Mouse (Mus musculus): ENCODE measurements around the gene Gm6588. TPM values are rescaled to one million over a fixed set of nuclear protein-coding genes. Genes with fewer than 3 reads are reported as not detected.

Gm6588 gene
- polyA plus RNA-seq, 1 experiment from 2014 or later: not detected

GRCm38 (mm10) chr5:112419535-112419934, 29.7 kb upstream of the Gm6588 start:
- no peak overlapping the region for H3K4me3 ChIP-seq (ENCODE audit: low read length)
- no peak overlapping the region for H3K4me2 ChIP-seq (ENCODE audit: low read depth, low read length)
- no peaks in the 10 kb centered on the region for H3K4me1 ChIP-seq (ENCODE audit: control insufficient read depth, insufficient read depth, low read length)
- no peak overlapping the region for H3K9ac ChIP-seq (ENCODE audit: low read length)
- H3K9me3 ChIP-seq (replicated peaks; ENCODE audit: control insufficient read depth, low read length): no peaks in the 10 kb centered on the region
- ATAC-seq (replicated peaks; ENCODE audit: extremely low read depth, insufficient read depth, low FRiP score): no peak
- H3K36me3 ChIP-seq (ENCODE audit: control insufficient read depth, insufficient read depth): no peaks in the 10 kb centered on the region
- H3K27ac ChIP-seq (ENCODE audit: low read length): no peak overlapping the region
- 34% methylated on average over 12 of the region's 12 CpGs for whole genome bisulfite sequencing
- peaks cover 42% of the 10 kb centered on the region for H3K27me3 ChIP-seq (ENCODE audit: control insufficient read depth, insufficient read depth, low read length)

GRCm38 (mm10) chr5:112426635-112427034, 22.6 kb upstream of the Gm6588 start:
- no peak overlapping the region for H3K4me3 ChIP-seq (ENCODE audit: low read length)
- 70% methylated on average over 7 of the region's 7 CpGs for WGBS
- H3K9me3 ChIP-seq (replicated peaks; ENCODE audit: control insufficient read depth, low read length): no peaks in the 10 kb centered on the region
- no peaks in the 10 kb centered on the region for H3K4me1 ChIP-seq (ENCODE audit: control insufficient read depth, insufficient read depth, low read length)
- H3K4me2 ChIP-seq (ENCODE audit: low read depth, low read length): no peak overlapping the region
- H3K27me3 ChIP-seq (ENCODE audit: control insufficient read depth, insufficient read depth, low read length): peaks cover 54% of the 10 kb centered on the region
- no peak overlapping the region for H3K9ac ChIP-seq (ENCODE audit: low read length)
- H3K27ac ChIP-seq (ENCODE audit: low read length): no peak overlapping the region
- ATAC-seq (replicated peaks; ENCODE audit: extremely low read depth, insufficient read depth, low FRiP score): no peak
- H3K36me3 ChIP-seq (ENCODE audit: control insufficient read depth, insufficient read depth): no peaks in the 10 kb centered on the region

- no peak for ATAC-seq (replicated peaks; ENCODE audit: extremely low read depth, insufficient read depth, low FRiP score)
- H3K9ac ChIP-seq (ENCODE audit: low read length): no peak overlapping the region
- H3K4me2 ChIP-seq (ENCODE audit: low read depth, low read length): no peak overlapping the region
- no peaks in the 10 kb centered on the region for H3K9me3 ChIP-seq (replicated peaks; ENCODE audit: control insufficient read depth, low read length)
- H3K36me3 ChIP-seq (ENCODE audit: control insufficient read depth, insufficient read depth): no peaks in the 10 kb centered on the region
- H3K4me1 ChIP-seq (ENCODE audit: control insufficient read depth, insufficient read depth, low read length): no peaks in the 10 kb centered on the region
- H3K4me3 ChIP-seq (ENCODE audit: low read length): no peak overlapping the region
- 40% methylated on average over 2 of the region's 2 CpGs for WGBS
- H3K27ac ChIP-seq (ENCODE audit: low read length): no peak overlapping the region
- peaks cover 56% of the 10 kb centered on the region for H3K27me3 ChIP-seq (ENCODE audit: control insufficient read depth, insufficient read depth, low read length)
Measured at GRCm38 (mm10) chr5:112427283-112427682, 21.9 kb upstream of the Gm6588 start.

- no peak overlapping the region for H3K4me2 ChIP-seq (ENCODE audit: low read depth, low read length)
Measured at GRCm38 (mm10) chr5:112428944-112429343, 20.3 kb upstream of the Gm6588 start.

GRCm38 (mm10) chr5:112431120-112431775, 18.0 kb upstream of the Gm6588 start:
- Histone ChIP-seq H3K27me3 (ENCODE audit: control insufficient read depth, insufficient read depth, low read length) (peaks cover 48% of the 10 kb centered on the region), H3K4me2 (ENCODE audit: low read depth, low read length) (no peak overlapping the region), H3K4me3 (ENCODE audit: low read length) (no peak overlapping the region), H3K4me1 (ENCODE audit: control insufficient read depth, insufficient read depth, low read length) (no peaks in the 10 kb centered on the region), H3K9me3 (replicated peaks; ENCODE audit: control insufficient read depth, low read length) (no peaks in the 10 kb centered on the region), H3K27ac (ENCODE audit: low read length) (no peak overlapping the region), H3K36me3 (ENCODE audit: control insufficient read depth, insufficient read depth) (no peaks in the 10 kb centered on the region), H3K9ac (ENCODE audit: low read length) (no peak overlapping the region)
- no peak for ATAC-seq (replicated peaks; ENCODE audit: extremely low read depth, insufficient read depth, low FRiP score)
- 32% methylated on average over 14 of the region's 14 CpGs for WGBS

More at GRCm38 (mm10) chr5:112428944-112429343, 20.3 kb upstream of the Gm6588 start:
- H3K4me1 ChIP-seq (ENCODE audit: control insufficient read depth, insufficient read depth, low read length): no peaks in the 10 kb centered on the region
- no peak for ATAC-seq (replicated peaks; ENCODE audit: extremely low read depth, insufficient read depth, low FRiP score)
- H3K27ac ChIP-seq (ENCODE audit: low read length): no peak overlapping the region
- peaks cover 66% of the 10 kb centered on the region for H3K27me3 ChIP-seq (ENCODE audit: control insufficient read depth, insufficient read depth, low read length)
- no peaks in the 10 kb centered on the region for H3K36me3 ChIP-seq (ENCODE audit: control insufficient read depth, insufficient read depth)
- no peak overlapping the region for H3K4me3 ChIP-seq (ENCODE audit: low read length)
- 12% methylated on average over 19 of the region's 19 CpGs for WGBS
- no peaks in the 10 kb centered on the region for H3K9me3 ChIP-seq (replicated peaks; ENCODE audit: control insufficient read depth, low read length)
- no peak overlapping the region for H3K9ac ChIP-seq (ENCODE audit: low read length)

- Histone ChIP-seq H3K36me3 (ENCODE audit: control insufficient read depth, insufficient read depth) (no peaks in the 10 kb centered on the region), H3K27me3 (ENCODE audit: control insufficient read depth, insufficient read depth, low read length) (peaks cover 43% of the 10 kb centered on the region), H3K4me2 (ENCODE audit: low read depth, low read length) (no peak overlapping the region), H3K27ac (ENCODE audit: low read length) (no peak overlapping the region), H3K4me1 (ENCODE audit: control insufficient read depth, insufficient read depth, low read length) (no peaks in the 10 kb centered on the region), H3K9ac (ENCODE audit: low read length) (no peak overlapping the region), H3K9me3 (replicated peaks; ENCODE audit: control insufficient read depth, low read length) (no peaks in the 10 kb centered on the region), H3K4me3 (ENCODE audit: low read length) (no peak overlapping the region)
- WGBS: 68% methylated on average over 5 of the region's 5 CpGs
- no peak for ATAC-seq (replicated peaks; ENCODE audit: extremely low read depth, insufficient read depth, low FRiP score)
Measured at GRCm38 (mm10) chr5:112432033-112432432, 17.2 kb upstream of the Gm6588 start.

- H3K9me3 ChIP-seq (replicated peaks; ENCODE audit: control insufficient read depth, low read length): no peaks in the 10 kb centered on the region
- H3K27ac ChIP-seq (ENCODE audit: low read length): no peak overlapping the region
- no peak overlapping the region for H3K9ac ChIP-seq (ENCODE audit: low read length)
- H3K4me1 ChIP-seq (ENCODE audit: control insufficient read depth, insufficient read depth, low read length): no peaks in the 10 kb centered on the region
- H3K4me3 ChIP-seq (ENCODE audit: low read length): no peak overlapping the region
- no peak for ATAC-seq (replicated peaks; ENCODE audit: extremely low read depth, insufficient read depth, low FRiP score)
- 1% methylated on average over 8 of the region's 8 CpGs for WGBS
- H3K4me2 ChIP-seq (ENCODE audit: low read depth, low read length): no peak overlapping the region
- H3K27me3 ChIP-seq (ENCODE audit: control insufficient read depth, insufficient read depth, low read length): peaks cover 48% of the 10 kb centered on the region
- no peaks in the 10 kb centered on the region for H3K36me3 ChIP-seq (ENCODE audit: control insufficient read depth, insufficient read depth)
Measured at GRCm38 (mm10) chr5:112433004-112433403, 16.2 kb upstream of the Gm6588 start.

GRCm38 (mm10) chr5:112438535-112438934, 10.7 kb upstream of the Gm6588 start:
- H3K27ac ChIP-seq (ENCODE audit: low read length): no peak overlapping the region
- H3K9me3 ChIP-seq (replicated peaks; ENCODE audit: control insufficient read depth, low read length): no peaks in the 10 kb centered on the region
- peaks cover 26% of the 10 kb centered on the region for H3K27me3 ChIP-seq (ENCODE audit: control insufficient read depth, insufficient read depth, low read length)
- H3K4me1 ChIP-seq (ENCODE audit: control insufficient read depth, insufficient read depth, low read length): no peaks in the 10 kb centered on the region
- WGBS: 46% methylated on average over 10 of the region's 10 CpGs
- no peak overlapping the region for H3K9ac ChIP-seq (ENCODE audit: low read length)
- no peak overlapping the region for H3K4me2 ChIP-seq (ENCODE audit: low read depth, low read length)
- no peaks in the 10 kb centered on the region for H3K36me3 ChIP-seq (ENCODE audit: control insufficient read depth, insufficient read depth)
- H3K4me3 ChIP-seq (ENCODE audit: low read length): no peak overlapping the region
- no peak for ATAC-seq (replicated peaks; ENCODE audit: extremely low read depth, insufficient read depth, low FRiP score)

GRCm38 (mm10) chr5:112453088-112453487, 3.9 kb downstream of the Gm6588 start:
- peaks cover 55% of the 10 kb centered on the region for H3K27me3 ChIP-seq (ENCODE audit: control insufficient read depth, insufficient read depth, low read length)
- whole genome bisulfite sequencing: 54% methylated on average over 9 of the region's 9 CpGs
- no peak overlapping the region for H3K4me3 ChIP-seq (ENCODE audit: low read length)
- no peaks in the 10 kb centered on the region for H3K4me1 ChIP-seq (ENCODE audit: control insufficient read depth, insufficient read depth, low read length)
- H3K27ac ChIP-seq (ENCODE audit: low read length): no peak overlapping the region
- no peak overlapping the region for H3K4me2 ChIP-seq (ENCODE audit: low read depth, low read length)
- H3K36me3 ChIP-seq (ENCODE audit: control insufficient read depth, insufficient read depth): no peaks in the 10 kb centered on the region
- no peak; the same call in 1 of the 2 replicates for ATAC-seq (replicated peaks; ENCODE audit: extremely low read depth, insufficient read depth, low FRiP score)
- no peak overlapping the region for H3K9ac ChIP-seq (ENCODE audit: low read length)
- no peaks in the 10 kb centered on the region for H3K9me3 ChIP-seq (replicated peaks; ENCODE audit: control insufficient read depth, low read length)
